Mouse (Mus musculus) duodenum, adult 2 months (tissue): ENCODE measurements around the gene Pagr1b. TPM values are rescaled to one million over a fixed set of nuclear protein-coding genes. Genes with fewer than 3 reads are reported as not detected.

Experiments used
- polyA plus RNA-seq: library from polyadenylated mRNA; depleted of rRNA; stranded (reverse); fragments of >200 nt; gene quantifications from 2 replicates; pipeline ENCODE4 v1.2.3, GENCODE M21; 2012; ENCODE audit warnings: low replicate concordance; rRNA removed

Gene Pagr1b
- 2.4 TPM in 1 of 2 replicates, not detected in the other for polyA plus RNA-seq

GRCm38 (mm10) chr7:127016481-127016485 lies at the start of gene Pagr1b:
Gene Pagr1b (minus strand): TSS chr7:127016484.

GRCm38 (mm10) chr7:127041851-127042672 lies 25.8 kb upstream of the Pagr1b start, which contains the start of gene Kif22:
Gene Kif22 (minus strand): TSS chr7:127042471.

GRCm38 (mm10) chr7:127026984-127027726 lies 10.9 kb upstream of the Pagr1b start, which contains the start of gene Maz:
Gene Maz (minus strand): TSS chr7:127027037.

GRCm38 (mm10) chr7:127020901-127021562 lies 4.7 kb upstream of the Pagr1b start, which contains the start of the genes Gm42742 and Prrt2:
Gene Gm42742 (minus strand): TSS chr7:127021097.
Gene Prrt2 (minus strand): TSS chr7:127021211.

GRCm38 (mm10) chr7:127016971-127017949 lies 976 bp upstream of the Pagr1b start, which contains the start of gene Pagr1a:
Gene Pagr1a (minus strand): TSS chr7:127017352.

GRCm38 (mm10) chr7:127014320-127014719 lies 2.0 kb downstream of the Pagr1b start, which contains the start of gene Mvp:
Gene Mvp (minus strand): TSS chr7:127014621.

GRCm38 (mm10) chr7:126975950-126976866 lies 40.1 kb downstream of the Pagr1b start, which contains the start of gene Cdiptos:
Gene Cdiptos (minus strand): TSS chr7:126976098.

GRCm38 (mm10) chr7:126975893-126975949 lies 40.6 kb downstream of the Pagr1b start, which contains the start of gene Cdipt:
Gene Cdipt (plus strand): TSS chr7:126975914.

Other genes starting within 250 kb of the Pagr1b start
- 262 and 424 TPM in 2 replicates for gene Ypel3, start 239.5 kb downstream of the Pagr1b start, polyA plus RNA-seq
- 2.1 and 3.5 TPM in 2 replicates for gene Tbx6, start 235.0 kb downstream of the Pagr1b start, polyA plus RNA-seq
- gene Ppp4c, start 224.0 kb downstream of the Pagr1b start, polyA plus RNA-seq, result 89.9 and 160 TPM in 2 replicates
- 5.2 TPM in 2 replicates for gene Fam57b, start 218.8 kb downstream of the Pagr1b start, polyA plus RNA-seq
- gene 4930451I11Rik, start 184.8 kb downstream of the Pagr1b start, polyA plus RNA-seq, result not detected in 2 replicates
- gene Doc2a, start 169.1 kb downstream of the Pagr1b start, polyA plus RNA-seq, result 0.76 TPM in 1 of 2 replicates, not detected in the other
- 2.7 and 5.0 TPM in 2 replicates for gene Hirip3, start 154.5 kb downstream of the Pagr1b start, polyA plus RNA-seq
- 44.3 and 46.4 TPM in 2 replicates for gene Ino80e, start 154.1 kb downstream of the Pagr1b start, polyA plus RNA-seq
- 70.4 and 83.1 TPM in 2 replicates for gene Taok2, start 131.8 kb downstream of the Pagr1b start, polyA plus RNA-seq
- gene Tmem219, start 93.6 kb downstream of the Pagr1b start, polyA plus RNA-seq, result 203 and 206 TPM in 2 replicates
- gene Kctd13, start 87.6 kb downstream of the Pagr1b start, polyA plus RNA-seq, result 13.9 and 20.5 TPM in 2 replicates
- gene Asphd1, start 66.9 kb downstream of the Pagr1b start, polyA plus RNA-seq, result 0.30 and 0.55 TPM in 2 replicates
- gene Sez6l2, start 65.9 kb downstream of the Pagr1b start, polyA plus RNA-seq, result 1.6 and 2.2 TPM in 2 replicates
- gene Cdipt, start 40.6 kb downstream of the Pagr1b start, polyA plus RNA-seq, result 215 and 466 TPM in 2 replicates
- gene Cdiptos, start 40.4 kb downstream of the Pagr1b start, polyA plus RNA-seq, result 0.09 and 0.42 TPM in 2 replicates
- gene Mvp, start 1.9 kb downstream of the Pagr1b start, polyA plus RNA-seq, result 193 and 250 TPM in 2 replicates
- 1.5 TPM in 1 of 2 replicates, not detected in the other for gene Pagr1a, start 868 bp upstream of the Pagr1b start, polyA plus RNA-seq
- 19.5 and 23.9 TPM in 2 replicates for gene Gm42742, start 4.6 kb upstream of the Pagr1b start, polyA plus RNA-seq
- 4.2 and 5.7 TPM in 2 replicates for gene Prrt2, start 4.7 kb upstream of the Pagr1b start, polyA plus RNA-seq
- gene Maz, start 10.6 kb upstream of the Pagr1b start, polyA plus RNA-seq, result 288 and 667 TPM in 2 replicates
- 3.9 and 4.4 TPM in 2 replicates for gene Kif22, start 26.0 kb upstream of the Pagr1b start, polyA plus RNA-seq
- gene Zg16, start 70.8 kb upstream of the Pagr1b start, polyA plus RNA-seq, result 1,613 and 5,119 TPM in 2 replicates
- gene AI467606, start 74.9 kb upstream of the Pagr1b start, polyA plus RNA-seq, result 24.0 and 31.4 TPM in 2 replicates
- gene Qprt, start 105.7 kb upstream of the Pagr1b start, polyA plus RNA-seq, result 0.43 and 0.95 TPM in 2 replicates
- 2.0 and 2.7 TPM in 2 replicates for gene Spn, start 121.3 kb upstream of the Pagr1b start, polyA plus RNA-seq
- gene Cd2bp2, start 179.6 kb upstream of the Pagr1b start, polyA plus RNA-seq, result 10.0 and 13.1 TPM in 2 replicates
- gene Tbc1d10b, start 192.0 kb upstream of the Pagr1b start, polyA plus RNA-seq, result 29.8 and 44.7 TPM in 2 replicates
- gene Mylpf, start 192.4 kb upstream of the Pagr1b start, polyA plus RNA-seq, result 0.38 TPM in 1 of 2 replicates, not detected in the other
- gene Zfp553, start 216.6 kb upstream of the Pagr1b start, polyA plus RNA-seq, result 6.9 and 8.4 TPM in 2 replicates
- 14.1 and 28.9 TPM in 2 replicates for gene Sept1, start 216.6 kb upstream of the Pagr1b start, polyA plus RNA-seq
- gene Zfp771, start 227.8 kb upstream of the Pagr1b start, polyA plus RNA-seq, result 76.9 and 173 TPM in 2 replicates
- gene Dctpp1, start 244.2 kb upstream of the Pagr1b start, polyA plus RNA-seq, result 74.2 and 77.1 TPM in 2 replicates